Comparison of ENCODE assay signal across 8 mouse cellular contexts in the genomic region with DNA sequence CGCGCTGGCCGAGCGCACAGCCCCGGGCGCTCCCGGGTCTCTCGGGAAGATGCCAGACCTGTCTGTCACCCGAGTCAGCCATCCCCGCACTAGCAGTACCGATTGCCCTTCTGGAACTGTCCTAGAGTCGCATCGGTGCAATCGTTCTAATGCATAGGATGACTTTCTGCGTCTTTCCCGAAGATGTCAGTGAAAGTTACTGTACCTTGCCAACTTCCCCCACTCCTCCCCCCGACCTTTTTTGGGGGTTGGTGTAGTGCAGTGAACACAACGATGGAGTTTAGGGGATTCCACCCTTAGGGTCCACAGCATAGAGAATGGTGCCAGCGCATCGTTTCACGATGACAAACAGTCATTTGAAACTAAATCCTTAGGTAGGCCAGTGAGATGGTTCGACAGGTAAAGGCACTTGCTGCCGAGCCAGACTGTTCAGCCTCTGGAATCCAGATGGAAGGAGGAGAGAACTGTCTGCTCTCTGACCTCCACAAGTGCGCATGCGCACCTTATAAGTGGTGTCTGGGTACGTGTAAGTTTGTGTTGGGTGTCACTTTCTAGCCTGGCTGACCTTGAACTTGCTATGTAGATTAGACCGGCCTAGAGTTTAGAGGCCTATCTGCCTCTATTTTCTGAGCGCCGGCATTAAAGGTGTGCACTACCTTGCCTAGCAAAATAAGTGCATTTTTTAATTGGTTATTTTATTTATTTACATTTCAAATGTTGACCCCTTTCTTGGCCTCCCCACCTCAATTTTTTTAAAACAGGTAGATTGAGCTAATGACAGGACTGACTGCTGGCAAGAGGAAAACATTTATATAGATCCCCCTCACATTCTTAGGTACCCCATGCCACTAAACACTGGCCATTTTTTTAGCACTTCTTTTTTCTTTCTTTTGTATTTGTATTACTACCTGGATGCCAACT. TPM values are rescaled to one million over a fixed set of nuclear protein-coding genes. Genes with fewer than 3 reads are reported as not detected.
A peak's percentile ranks its signal among the peaks of the same experiment; 100 is the strongest.
DNase-seq lines count a peak whose midpoint lies in the region; ATAC-seq and TF ChIP-seq lines count a peak whose summit lies in the region.

No protein-coding gene starts in this region.

- H3K4me3 ChIP-seq in G1E (ENCODE audit: low read depth, low read length): peak overlapping the region; percentile 81
- peak overlapping the region; percentile 91 for H3K4me3 ChIP-seq in bone marrow macrophage, adult 2 months (ENCODE audit: insufficient read depth, low read length)
- peak overlapping the region; percentile 94 for H3K4me3 ChIP-seq in forebrain, embryonic 12.5 days (replicated peaks)
- peak overlapping the region; percentile 77 for H3K4me3 ChIP-seq in layer of hippocampus, adult 2 months

- H3K27ac ChIP-seq in bone marrow macrophage, adult 2 months (ENCODE audit: insufficient read depth, low read depth, low read length): peak overlapping the region; percentile 97
- H3K27ac ChIP-seq in forebrain, embryonic 12.5 days: peak overlapping the region; percentile 98
- H3K27ac ChIP-seq in layer of hippocampus, adult 2 months: peak overlapping the region; percentile 100

- H3K9ac ChIP-seq in forebrain, embryonic 12.5 days: peak overlapping the region; percentile 94

- no peak for TF ChIP-seq POLR2A in bone marrow macrophage, adult 2 months (IDR thresholded peaks at IDR 0.05; ENCODE audit: borderline replicate concordance, low read depth, low read length)

- H3K9me3 ChIP-seq in G1E (replicated peaks): no peaks in the 10 kb centered on the region
- H3K9me3 ChIP-seq in forebrain, embryonic 12.5 days: no peaks in the 10 kb centered on the region

- no peak for TF ChIP-seq CTCF in G1E (IDR thresholded peaks at IDR 0.05; ENCODE audit: low read depth, low read length)
- no peak for TF ChIP-seq CTCF in bone marrow macrophage, adult 2 months (IDR thresholded peaks at IDR 0.05; ENCODE audit: low read depth, low read length)
- TF ChIP-seq CTCF in layer of hippocampus, adult 2 months (conservative IDR thresholded peaks at IDR 0.05): no peak

- peaks cover 60% of the 10 kb centered on the region for H3K36me3 ChIP-seq in G1E (replicated peaks)
- peaks cover 21% of the 10 kb centered on the region for H3K36me3 ChIP-seq in forebrain, embryonic 12.5 days (replicated peaks)

- H3K4me2 ChIP-seq in forebrain, embryonic 12.5 days: peak overlapping the region; percentile 79

- intact Hi-C loops in heart, postnatal 25 days (cut with DNase I): loop anchor here (2.0 kb wide), 2 partner anchors 61 to 101 kb away; a partner anchor contains a TSS

- peaks cover 40% of the 10 kb centered on the region for H3K4me1 ChIP-seq in G1E (ENCODE audit: insufficient read depth, low read depth, low read length)
- peaks cover 9% of the 10 kb centered on the region for H3K4me1 ChIP-seq in bone marrow macrophage, adult 2 months (ENCODE audit: control insufficient read depth, insufficient read depth, low read length)
- peaks cover 18% of the 10 kb centered on the region for H3K4me1 ChIP-seq in forebrain, embryonic 12.5 days

- DNase-seq in G1E (ENCODE audit: low spot score): peak; percentile 57
- DNase-seq in heart, postnatal 25 days (ENCODE audit: low spot score): peak; percentile 26
- peak; percentile 26 to 39 for DNase-seq in layer of hippocampus, adult 2 months (ENCODE audit: low spot score in 2 of 2)
- DNase-seq in lung, postnatal 14 days: peak; percentile 19
- peak; percentile 51 for DNase-seq in ovary, postnatal 36 days (ENCODE audit: low spot score)

- WGBS in forebrain, embryonic 12.5 days: 9% methylated on average over 25 of the region's 29 CpGs

- H3K27me3 ChIP-seq in G1E (ENCODE audit: insufficient read depth, low read length): no peaks in the 10 kb centered on the region
- H3K27me3 ChIP-seq in forebrain, embryonic 12.5 days: no peaks in the 10 kb centered on the region

- peak; percentile 43 for ATAC-seq in G1E (ENCODE audit: extremely low read depth, insufficient number of reproducible peaks, low FRiP score, poor library complexity, severe bottlenecking)
- peak; percentile 2; the same call in 1 of the 2 replicates for ATAC-seq in forebrain, embryonic 12.5 days (ENCODE audit: low FRiP score)
- ATAC-seq in activated CD4-positive, CD25-positive, alpha-beta regulatory T cell, adult 4 months: no peak

RNA-seq across cellular contexts. Expression of a gene that starts 0.7 kb away (rescaled TPM):
- total RNA-seq in G1E (2014; fragmentation: Nextera tagmentation) (150 and 196 TPM in 2 replicates), G1E (2017) (372 and 375 TPM in 2 replicates)
- polyA plus RNA-seq in G1E (2012): 53.3 and 61.8 TPM in 2 replicates
- 290 and 355 TPM in 2 replicates for polyA plus RNA-seq in bone marrow macrophage, adult 2 months (2012; ENCODE audit: insufficient read depth, insufficient read length, missing spikeins)
- polyA plus RNA-seq in forebrain, embryonic 12.5 days (2016; fragmentation: Nextera tagmentation; extraction: Ambion mirVana): 751 and 758 TPM in 2 replicates
- 1,000 to 10,000 TPM; 1,789 to 1,861 TPM for total RNA-seq in heart, postnatal 25 days (2021)
- total RNA-seq in layer of hippocampus, adult 2 months (2021): 100 to 1,000 TPM; 360 to 363 TPM
- polyA plus RNA-seq in activated CD4-positive, CD25-positive, alpha-beta regulatory T cell, adult 4 months (2017; shearing (Covaris generic)): 100 to 1,000 TPM; 545 to 584 TPM

RNA-seq across cellular contexts. Expression of a gene that starts 1.4 kb away (rescaled TPM):
- total RNA-seq in G1E (2014; fragmentation: Nextera tagmentation) (127 and 162 TPM in 2 replicates), G1E (2017) (69.1 and 80.6 TPM in 2 replicates)
- 5.8 and 6.2 TPM in 2 replicates for polyA plus RNA-seq in G1E (2012)
- 42.2 and 50.3 TPM in 2 replicates for polyA plus RNA-seq in bone marrow macrophage, adult 2 months (2012; ENCODE audit: insufficient read depth, insufficient read length, missing spikeins)
- 39.4 and 40.3 TPM in 2 replicates for polyA plus RNA-seq in forebrain, embryonic 12.5 days (2016; fragmentation: Nextera tagmentation; extraction: Ambion mirVana)
- total RNA-seq in heart, postnatal 25 days (2021): 10 to 100 TPM; 38.5 to 43.0 TPM
- 10 to 100 TPM; 26.1 to 33.3 TPM for total RNA-seq in layer of hippocampus, adult 2 months (2021)
- 10 to 100 TPM; 20.9 to 25.0 TPM for polyA plus RNA-seq in activated CD4-positive, CD25-positive, alpha-beta regulatory T cell, adult 4 months (2017; shearing (Covaris generic))
